Mouse (Mus musculus): ENCODE measurements at regions not wholly inside any gene's neighbourhood (a gene's known extent, or its start where the extent isn't known, plus 50 kb on each side); places are given as distances from the start of the nearest gene placed in this dataset.

- H3K9me3 ChIP-seq (ENCODE audit: control insufficient read depth, low read length), result no peaks in the 10 kb centered on the region
- H3K27me3 ChIP-seq (ENCODE audit: control insufficient read depth, insufficient read depth, low read length), result no peaks in the 10 kb centered on the region
- WGBS, result 37% methylated on average over 7 of the region's 7 CpGs
- 0 out of 2 replicates have a peak, but pooled peaks have one; percentile 41 for ATAC-seq (ENCODE audit: insufficient read depth, low FRiP score, low TSS enrichment)
- peaks cover 3% of the 10 kb centered on the region; the same call in 1 of the 2 replicates for H3K4me1 ChIP-seq (ENCODE audit: control insufficient read depth, insufficient read depth, low read length)
- no peak overlapping the region for H3K4me2 ChIP-seq (ENCODE audit: low read depth)
- H3K36me3 ChIP-seq (ENCODE audit: control insufficient read depth, insufficient read depth, low read length), result no peaks in the 10 kb centered on the region
- DNase-seq (ENCODE audit: low spot score), result peak; percentile 32
- no peak overlapping the region for H3K9ac ChIP-seq (ENCODE audit: low read length)
- no peak overlapping the region for H3K4me3 ChIP-seq (ENCODE audit: low read depth, low read length)
- H3K27ac ChIP-seq (ENCODE audit: low read depth, low read length), result no peak overlapping the region
These were observed 257.2 kb upstream of the Dph6 start for GRCm38 (mm10) chr2:114911845-114912500.

GRCm38 (mm10) chr2:114915025-114915690 lies 260.4 kb upstream of the Dph6 start:
- Histone ChIP-seq H3K4me1 (ENCODE audit: control insufficient read depth, insufficient read depth, low read length) (peaks cover 3% of the 10 kb centered on the region; the same call in 1 of the 2 replicates), H3K27ac (ENCODE audit: low read depth, low read length) (no peak overlapping the region), H3K9me3 (ENCODE audit: control insufficient read depth, low read length) (no peaks in the 10 kb centered on the region), H3K36me3 (ENCODE audit: control insufficient read depth, insufficient read depth, low read length) (no peaks in the 10 kb centered on the region), H3K9ac (ENCODE audit: low read length) (no peak overlapping the region), H3K4me3 (ENCODE audit: low read depth, low read length) (no peak overlapping the region), H3K27me3 (ENCODE audit: control insufficient read depth, insufficient read depth, low read length) (no peaks in the 10 kb centered on the region), H3K4me2 (ENCODE audit: low read depth) (no peak overlapping the region)
- no peak for ATAC-seq (ENCODE audit: insufficient read depth, low FRiP score, low TSS enrichment)
- WGBS, result 93% methylated on average over 6 of the region's 6 CpGs
- no peak for DNase-seq (ENCODE audit: low spot score)

- no peaks in the 10 kb centered on the region for H3K9me3 ChIP-seq (ENCODE audit: control insufficient read depth, low read length)
- H3K4me1 ChIP-seq (ENCODE audit: control insufficient read depth, insufficient read depth, low read length), result no peaks in the 10 kb centered on the region
- H3K4me3 ChIP-seq (ENCODE audit: low read depth, low read length), result no peak overlapping the region
- no peaks in the 10 kb centered on the region for H3K36me3 ChIP-seq (ENCODE audit: control insufficient read depth, insufficient read depth, low read length)
- no peak overlapping the region for H3K4me2 ChIP-seq (ENCODE audit: low read depth)
- 62% methylated on average over 16 of the region's 16 CpGs for WGBS
- no peak overlapping the region for H3K27ac ChIP-seq (ENCODE audit: low read depth, low read length)
- DNase-seq (ENCODE audit: low spot score) (peak; percentile 19), ATAC-seq (ENCODE audit: insufficient read depth, low FRiP score, low TSS enrichment) (no peak)
- no peak overlapping the region for H3K9ac ChIP-seq (ENCODE audit: low read length)
- no peaks in the 10 kb centered on the region for H3K27me3 ChIP-seq (ENCODE audit: control insufficient read depth, insufficient read depth, low read length)
These were observed 263.9 kb upstream of the Dph6 start for GRCm38 (mm10) chr2:114918420-114919332.

GRCm38 (mm10) chr2:114923911-114924310 lies 269.1 kb upstream of the Dph6 start:
- no peak overlapping the region for H3K9ac ChIP-seq (ENCODE audit: low read length)
- WGBS, result 76% methylated on average over 2 of the region's 2 CpGs
- no peak overlapping the region for H3K4me3 ChIP-seq (ENCODE audit: low read depth, low read length)
- no peaks in the 10 kb centered on the region for H3K9me3 ChIP-seq (ENCODE audit: control insufficient read depth, low read length)
- no peak for ATAC-seq (ENCODE audit: insufficient read depth, low FRiP score, low TSS enrichment)
- no peaks in the 10 kb centered on the region for H3K27me3 ChIP-seq (ENCODE audit: control insufficient read depth, insufficient read depth, low read length)
- no peak for DNase-seq (ENCODE audit: low spot score)
- no peaks in the 10 kb centered on the region for H3K36me3 ChIP-seq (ENCODE audit: control insufficient read depth, insufficient read depth, low read length)
- H3K4me2 ChIP-seq (ENCODE audit: low read depth), result no peak overlapping the region
- no peaks in the 10 kb centered on the region for H3K4me1 ChIP-seq (ENCODE audit: control insufficient read depth, insufficient read depth, low read length)
- no peak overlapping the region for H3K27ac ChIP-seq (ENCODE audit: low read depth, low read length)

GRCm38 (mm10) chr2:114935436-114935835 lies 280.7 kb upstream of the Dph6 start:
- Histone ChIP-seq H3K4me3 (ENCODE audit: low read depth, low read length) (no peak overlapping the region), H3K9me3 (ENCODE audit: control insufficient read depth, low read length) (no peaks in the 10 kb centered on the region), H3K4me2 (ENCODE audit: low read depth) (no peak overlapping the region), H3K27me3 (ENCODE audit: control insufficient read depth, insufficient read depth, low read length) (no peaks in the 10 kb centered on the region), H3K4me1 (ENCODE audit: control insufficient read depth, insufficient read depth, low read length) (no peaks in the 10 kb centered on the region), H3K27ac (ENCODE audit: low read depth, low read length) (no peak overlapping the region), H3K9ac (ENCODE audit: low read length) (no peak overlapping the region), H3K36me3 (ENCODE audit: control insufficient read depth, insufficient read depth, low read length) (no peaks in the 10 kb centered on the region)
- ATAC-seq (ENCODE audit: insufficient read depth, low FRiP score, low TSS enrichment) (no peak), DNase-seq (ENCODE audit: low spot score) (no peak)
- WGBS, result 61% methylated on average over 3 of the region's 3 CpGs

GRCm38 (mm10) chr2:114938416-114939147 lies 283.8 kb upstream of the Dph6 start:
- no peak for ATAC-seq (ENCODE audit: insufficient read depth, low FRiP score, low TSS enrichment)

GRCm38 (mm10) chr2:114966111-114966510 lies 311.3 kb upstream of the Dph6 start:
- DNase-seq (ENCODE audit: low spot score) (no peak), ATAC-seq (ENCODE audit: insufficient read depth, low FRiP score, low TSS enrichment) (no peak)
- H3K27me3 ChIP-seq (ENCODE audit: control insufficient read depth, insufficient read depth, low read length), result no peaks in the 10 kb centered on the region
- no peak overlapping the region for H3K4me3 ChIP-seq (ENCODE audit: low read depth, low read length)
- WGBS, result 88% methylated on average over 3 of the region's 3 CpGs
- H3K27ac ChIP-seq (ENCODE audit: low read depth, low read length), result no peak overlapping the region
- no peaks in the 10 kb centered on the region for H3K9me3 ChIP-seq (ENCODE audit: control insufficient read depth, low read length)
- no peaks in the 10 kb centered on the region for H3K36me3 ChIP-seq (ENCODE audit: control insufficient read depth, insufficient read depth, low read length)
- H3K4me2 ChIP-seq (ENCODE audit: low read depth), result no peak overlapping the region
- H3K9ac ChIP-seq (ENCODE audit: low read length), result no peak overlapping the region
- H3K4me1 ChIP-seq (ENCODE audit: control insufficient read depth, insufficient read depth, low read length), result no peaks in the 10 kb centered on the region

More at GRCm38 (mm10) chr2:114938416-114939147, 283.8 kb upstream of the Dph6 start:
- H3K27ac ChIP-seq (ENCODE audit: low read depth, low read length), result no peak overlapping the region
- H3K4me3 ChIP-seq (ENCODE audit: low read depth, low read length), result no peak overlapping the region
- no peaks in the 10 kb centered on the region for H3K36me3 ChIP-seq (ENCODE audit: control insufficient read depth, insufficient read depth, low read length)
- 84% methylated on average over 7 of the region's 7 CpGs for WGBS
- H3K4me2 ChIP-seq (ENCODE audit: low read depth), result no peak overlapping the region
- H3K9ac ChIP-seq (ENCODE audit: low read length), result no peak overlapping the region
- no peaks in the 10 kb centered on the region for H3K9me3 ChIP-seq (ENCODE audit: control insufficient read depth, low read length)
- no peaks in the 10 kb centered on the region for H3K27me3 ChIP-seq (ENCODE audit: control insufficient read depth, insufficient read depth, low read length)
- no peaks in the 10 kb centered on the region for H3K4me1 ChIP-seq (ENCODE audit: control insufficient read depth, insufficient read depth, low read length)
- DNase-seq (ENCODE audit: low spot score), result no peak

GRCm38 (mm10) chr2:114968651-114969050 lies 313.9 kb upstream of the Dph6 start:
- H3K4me2 ChIP-seq (ENCODE audit: low read depth), result no peak overlapping the region
- ATAC-seq (ENCODE audit: insufficient read depth, low FRiP score, low TSS enrichment), result no peak

More at GRCm38 (mm10) chr2:114968651-114969050, 313.9 kb upstream of the Dph6 start:
- no peaks in the 10 kb centered on the region for H3K9me3 ChIP-seq (ENCODE audit: control insufficient read depth, low read length)
- H3K36me3 ChIP-seq (ENCODE audit: control insufficient read depth, insufficient read depth, low read length), result no peaks in the 10 kb centered on the region
- no peaks in the 10 kb centered on the region for H3K4me1 ChIP-seq (ENCODE audit: control insufficient read depth, insufficient read depth, low read length)
- no peak overlapping the region for H3K4me3 ChIP-seq (ENCODE audit: low read depth, low read length)
- no peak for DNase-seq (ENCODE audit: low spot score)
- WGBS, result 68% methylated on average over 1 of the region's 1 CpGs
- H3K27me3 ChIP-seq (ENCODE audit: control insufficient read depth, insufficient read depth, low read length), result no peaks in the 10 kb centered on the region
- no peak overlapping the region for H3K27ac ChIP-seq (ENCODE audit: low read depth, low read length)
- no peak overlapping the region for H3K9ac ChIP-seq (ENCODE audit: low read length)

Measured in neural tube, embryonic 11.5 days (tissue).